Mouse (Mus musculus) kidney, adult 2 months (tissue): ENCODE data around the gene Gm5751. TPM values are rescaled to one million over a fixed set of nuclear protein-coding genes. Genes with fewer than 3 reads are reported as not detected.
A peak's percentile ranks its signal among the peaks of the same experiment; 100 is the strongest.
"Not testable (repeated sequence)": the region's sequence is repeated elsewhere in the genome, so short reads cannot be mapped to it uniquely, and the experiment has no call there.

Experiments
- DNase-seq: peaks from one replicate; pipeline ENCODE4 v3.0.0; 2021
- H3K27ac ChIP-seq: fragments of 200-500 bp; 2 replicates; pipeline ENCODE4 v1.5.1; 2012; ENCODE audit warnings: low read depth, low read length, control low read depth, inconsistent platforms; ENCODE audit not compliant: insufficient read depth
- H3K27me3 ChIP-seq: fragments of 200-500 bp; replicated peaks from 2 replicates; pipeline ENCODE4 v1.6.1; 2012; ENCODE audit warnings: mild to moderate bottlenecking, moderate library complexity, low read length, inconsistent platforms; ENCODE audit not compliant: control insufficient read depth, insufficient read depth
- H3K36me3 ChIP-seq: fragments of 200-500 bp; 2 replicates; pipeline ENCODE4 v1.6.1; 2012; ENCODE audit warnings: mild to moderate bottlenecking, moderate library complexity, low read length, inconsistent platforms; ENCODE audit not compliant: control insufficient read depth, insufficient read depth
- H3K4me1 ChIP-seq: fragments of 200-500 bp; 2 replicates; pipeline ENCODE4 v1.6.1; 2011; ENCODE audit warnings: low read length; ENCODE audit not compliant: control insufficient read depth, insufficient read depth
- H3K4me3 ChIP-seq: fragments of 200-500 bp; 2 replicates; pipeline ENCODE4 v1.5.1; 2011; ENCODE audit warnings: mild to moderate bottlenecking, low read depth, low read length, control low read depth; ENCODE audit not compliant: insufficient read depth
- CTCF ChIP-seq: fragments of 200-500 bp; conservative IDR thresholded peaks from 2 replicates; pipeline ENCODE4 v1.5.1; 2011; ENCODE audit warnings: low read depth, mild to moderate bottlenecking, control low read depth, low read length, moderate library complexity, mixed read lengths; ENCODE audit not compliant: insufficient read depth, insufficient read length
- POLR2A ChIP-seq: fragments of 200-500 bp; IDR thresholded peaks from one replicate; pipeline ENCODE4 v1.6.1; 2011; ENCODE audit warnings: low read depth, low read length, control low read depth
- WGBS: fragments of 180-500 bp; shearing (Covaris S2); methylation state at CpG from one replicate; pipeline ENCODE4 v1.1.7; 2018; 5-methylcytosine and 5-hydroxymethylcytosine counted together
- polyA plus RNA-seq: library from polyadenylated mRNA; depleted of rRNA; stranded (reverse); fragments of >200 nt; gene quantifications from 2 replicates; pipeline ENCODE4 v1.2.3, GENCODE M21; 2012; rRNA removed

Gm5751 gene
- not detected in 2 replicates for polyA plus RNA-seq

DNA sequence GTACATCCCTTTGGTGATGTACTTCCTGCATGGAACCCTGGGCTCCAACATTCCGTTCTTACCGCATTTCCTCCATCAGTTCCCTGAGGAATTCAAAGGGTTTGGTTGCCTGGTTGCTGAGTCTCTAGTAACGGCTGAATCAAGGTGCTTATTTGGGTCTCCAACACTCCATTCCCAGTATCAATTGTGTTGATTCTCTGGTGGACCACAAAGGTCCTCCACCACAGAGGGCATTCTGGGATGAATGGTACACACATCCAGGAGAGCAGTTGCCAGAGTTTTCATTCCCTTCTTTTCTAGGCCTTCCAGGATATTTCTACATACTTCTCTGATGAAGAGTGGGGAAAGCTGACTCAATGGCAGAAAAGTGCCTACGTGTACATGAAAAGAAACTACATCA, at the start of gene Gm5751:
Gm5751 (plus strand) TSS at position 301 of the 400 bp plus-strand sequence.
- not testable (repeated sequence) for DNase-seq, H3K4me3 ChIP-seq, H3K27me3 ChIP-seq, H3K27ac ChIP-seq, H3K36me3 ChIP-seq, H3K4me1 ChIP-seq
- WGBS, result 94% methylated on average over 4 of the region's 4 CpGs

GRCm38 (mm10) chrX:8832043-8832442, 42.0 kb upstream of the Gm5751 start:
- Histone ChIP-seq H3K4me3 (no peak overlapping the region), H3K4me1 (no peaks in the 10 kb centered on the region), H3K27ac (no peak overlapping the region), H3K36me3 (no peaks in the 10 kb centered on the region), H3K27me3 (no peaks in the 10 kb centered on the region)
- peak; percentile 46 for DNase-seq
- no peak for TF ChIP-seq POLR2A
- peak; percentile 48 for TF ChIP-seq CTCF

- no peaks in the 10 kb centered on the region for H3K27me3 ChIP-seq
- no peak within 1 kb of the TSS for H3K4me3 ChIP-seq
- TF ChIP-seq POLR2A (no peak), CTCF (no peak)
- no peaks in the 10 kb centered on the region for H3K36me3 ChIP-seq
- no peak within 1 kb of the TSS for H3K27ac ChIP-seq
- H3K4me1 ChIP-seq, result no peaks in the 10 kb centered on the region
- 66% methylated on average over 1 of the region's 1 CpGs for WGBS
- DNase-seq, result no peak
These were observed 30.4 kb upstream of the Gm5751 start, which contains the start of gene Gm6592 for GRCm38 (mm10) chrX:8843694-8844093. Gm6592 (plus strand) TSS chrX:8843994.

- no peak for DNase-seq
- Histone ChIP-seq H3K4me3 (no peak overlapping the region), H3K27ac (no peak overlapping the region), H3K4me1 (no peaks in the 10 kb centered on the region), H3K27me3 (no peaks in the 10 kb centered on the region), H3K36me3 (no peaks in the 10 kb centered on the region)
- WGBS, result 95% methylated on average over 10 of the region's 10 CpGs
- TF ChIP-seq POLR2A (no peak), CTCF (no peak)
These were observed 21.6 kb upstream of the Gm5751 start for GRCm38 (mm10) chrX:8852486-8852885.

GRCm38 (mm10) chrX:8864331-8864730, 9.7 kb upstream of the Gm5751 start:
- peak; percentile 81 for DNase-seq
- WGBS, result 2% methylated on average over 3 of the region's 3 CpGs
- H3K4me3 ChIP-seq, H3K36me3 ChIP-seq, H3K27ac ChIP-seq, H3K4me1 ChIP-seq, H3K27me3 ChIP-seq: not testable (repeated sequence)
- TF ChIP-seq CTCF, result peak; percentile 53

DNA sequence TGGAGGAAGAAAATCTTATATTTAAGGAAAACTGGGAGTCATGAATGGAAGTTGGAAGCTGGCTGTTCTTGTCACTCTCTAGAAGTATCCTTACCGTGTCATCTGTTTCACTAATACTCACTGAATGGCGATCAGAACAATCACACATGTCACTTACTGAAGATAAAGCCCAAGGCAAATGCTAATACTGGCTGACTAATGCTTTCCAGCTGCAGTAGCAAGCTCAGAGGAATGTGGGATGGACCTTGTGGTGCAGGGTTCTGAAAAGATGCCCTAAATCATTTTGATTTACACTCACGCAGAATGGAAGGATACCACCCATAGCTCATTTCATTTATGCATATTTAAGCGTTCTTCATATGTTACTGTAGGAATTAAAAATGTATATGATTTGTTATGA, 10.3 kb downstream of the Gm5751 start:
- H3K36me3 ChIP-seq, result no peaks in the 10 kb centered on the region
- no peaks in the 10 kb centered on the region for H3K27me3 ChIP-seq
- no peak overlapping the region for H3K27ac ChIP-seq
- WGBS, result 77% methylated on average over 4 of the region's 4 CpGs
- DNase-seq, result no peak
- H3K4me1 ChIP-seq, result no peaks in the 10 kb centered on the region
- no peak for TF ChIP-seq CTCF
- TF ChIP-seq POLR2A, result no peak
- H3K4me3 ChIP-seq, result no peak overlapping the region

GRCm38 (mm10) chrX:8891975-8892342, 17.9 kb downstream of the Gm5751 start:
- Histone ChIP-seq H3K4me3 (peak overlapping the region; percentile 80; the same call in 1 of the 2 replicates), H3K27me3 (no peaks in the 10 kb centered on the region), H3K27ac (no peak overlapping the region), H3K36me3 (no peaks in the 10 kb centered on the region), H3K4me1 (no peaks in the 10 kb centered on the region)
- 29% methylated on average over 3 of the region's 9 CpGs for WGBS
- no peak for TF ChIP-seq CTCF
- no peak for TF ChIP-seq POLR2A
- no peak for DNase-seq
